Mouse (Mus musculus) testis, adult 2 months (tissue): Measurements from ENCODE around the gene Pcdh17. TPM values are rescaled to one million over a fixed set of nuclear protein-coding genes. Genes with fewer than 3 reads are reported as not detected.

Experiments
- H3K27ac ChIP-seq: fragments of 200-500 bp; 2 replicates; pipeline ENCODE4 v1.5.1; 2012; ENCODE audit warnings: low read depth, low read length; ENCODE audit not compliant: control insufficient read depth, insufficient read depth
- H3K27me3 ChIP-seq: fragments of 200-500 bp; 2 replicates; pipeline ENCODE4 v1.6.1; 2012; ENCODE audit warnings: mild to moderate bottlenecking, low read length, moderate library complexity; ENCODE audit not compliant: control insufficient read depth, insufficient read depth
- H3K36me3 ChIP-seq: fragments of 200-500 bp; 2 replicates; pipeline ENCODE4 v1.6.1; 2012; ENCODE audit warnings: mild to moderate bottlenecking, low read length; ENCODE audit not compliant: control insufficient read depth, insufficient read depth
- H3K4me1 ChIP-seq: fragments of 200-500 bp; 2 replicates; pipeline ENCODE4 v1.6.1; 2012; ENCODE audit warnings: low read length; ENCODE audit not compliant: control insufficient read depth, insufficient read depth
- H3K4me3 ChIP-seq: fragments of 200-500 bp; 2 replicates; pipeline ENCODE4 v1.5.1; 2012; ENCODE audit warnings: low read depth, mild to moderate bottlenecking, low read length, moderate library complexity, mixed read lengths; ENCODE audit not compliant: control insufficient read depth
- CTCF ChIP-seq: fragments of 200-500 bp; IDR thresholded peaks from 2 replicates; pipeline ENCODE4 v1.5.1; 2012; ENCODE audit warnings: low read depth, mild to moderate bottlenecking, inconsistent platforms, low read length, moderate library complexity; ENCODE audit not compliant: control insufficient read depth, insufficient read depth, insufficient replicate concordance
- POLR2A ChIP-seq: fragments of 200-500 bp; IDR thresholded peaks from 2 replicates; pipeline ENCODE4 v1.6.1; 2012; ENCODE audit warnings: low read depth, mild to moderate bottlenecking, inconsistent platforms, low read length, moderate library complexity; ENCODE audit not compliant: control insufficient read depth
- polyA plus RNA-seq: library from polyadenylated mRNA; depleted of rRNA; stranded (reverse); fragments of >200 nt; gene quantifications from 2 replicates; pipeline ENCODE4 v1.2.3, GENCODE M21; 2012

Gene Pcdh17
- polyA plus RNA-seq, 1 experiment: 1.8 TPM

DNA sequence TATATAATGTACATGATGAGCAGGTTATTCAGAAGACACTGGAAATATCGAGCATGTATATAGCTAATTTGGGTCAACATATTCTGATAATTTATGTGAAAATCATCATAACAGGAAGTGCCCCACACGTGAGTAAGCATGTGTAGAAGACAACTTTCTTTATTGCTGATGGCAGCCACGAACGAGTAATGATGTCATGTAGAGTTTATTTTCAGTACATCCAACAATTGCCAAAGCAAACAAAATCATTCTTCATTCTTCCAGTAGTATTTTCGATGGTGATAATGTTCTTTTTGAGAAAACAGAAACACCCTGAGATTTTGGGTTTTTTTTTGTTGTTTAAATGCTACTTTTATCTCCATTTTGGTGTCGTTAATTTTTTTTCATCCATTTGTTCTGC is 37.2 kb downstream of the Pcdh17 start:
- no peak for TF ChIP-seq POLR2A
- TF ChIP-seq CTCF: no peak
- H3K4me1 ChIP-seq: 0 out of 2 replicates have a peak, but pooled peaks cover 2% of the 10 kb centered on the region
- no peaks in the 10 kb centered on the region for H3K27me3 ChIP-seq
- no peak overlapping the region for H3K27ac ChIP-seq
- no peak overlapping the region for H3K4me3 ChIP-seq
- no peaks in the 10 kb centered on the region for H3K36me3 ChIP-seq

DNA sequence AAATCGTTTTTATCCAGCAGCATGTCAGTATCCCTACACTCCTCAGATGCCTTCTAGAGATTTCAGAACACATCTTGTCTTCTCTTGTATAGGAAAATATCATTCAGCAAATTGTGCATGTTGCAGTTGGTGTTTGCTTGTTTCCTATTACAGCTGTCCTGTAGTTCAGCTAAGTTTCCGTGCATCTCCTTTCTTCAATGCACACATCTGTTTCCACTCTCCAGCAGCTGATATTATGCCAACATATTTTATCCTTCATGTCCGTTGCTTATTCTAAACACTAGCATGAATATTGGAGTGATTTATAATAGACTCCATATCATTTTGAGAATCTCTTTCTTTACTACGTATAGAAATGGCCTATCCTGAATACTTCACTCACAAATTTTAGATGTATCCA is 41.0 kb downstream of the Pcdh17 start:
- no peaks in the 10 kb centered on the region for H3K27me3 ChIP-seq
- H3K27ac ChIP-seq: no peak overlapping the region
- TF ChIP-seq CTCF: no peak
- no peak for TF ChIP-seq POLR2A
- H3K4me3 ChIP-seq: no peak overlapping the region
- H3K36me3 ChIP-seq: no peaks in the 10 kb centered on the region
- no peaks in the 10 kb centered on the region for H3K4me1 ChIP-seq

DNA sequence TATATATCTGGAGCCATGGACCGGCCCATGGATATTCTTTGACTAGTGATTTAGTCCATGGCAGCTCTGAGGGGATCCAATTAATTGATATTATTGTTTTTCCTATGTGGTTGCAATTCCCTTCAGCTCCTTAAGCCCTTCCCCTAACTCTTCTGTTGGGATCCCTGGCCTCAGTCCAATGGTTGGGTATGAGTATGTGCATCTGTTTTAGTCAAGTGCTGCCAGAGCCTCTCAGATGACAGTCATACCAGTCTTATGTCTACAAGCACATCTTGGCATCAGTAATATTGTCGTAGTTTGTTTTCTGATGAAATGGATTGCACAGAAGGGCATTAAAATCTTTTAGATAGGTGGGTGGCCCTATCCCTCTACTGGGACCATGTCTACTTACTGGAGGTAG is 67.6 kb downstream of the Pcdh17 start:
- TF ChIP-seq POLR2A (no peak), CTCF (no peak)
- no peaks in the 10 kb centered on the region for H3K27me3 ChIP-seq
- no peaks in the 10 kb centered on the region for H3K36me3 ChIP-seq
- H3K27ac ChIP-seq: no peak overlapping the region
- no peak overlapping the region for H3K4me3 ChIP-seq
- no peaks in the 10 kb centered on the region for H3K4me1 ChIP-seq

DNA sequence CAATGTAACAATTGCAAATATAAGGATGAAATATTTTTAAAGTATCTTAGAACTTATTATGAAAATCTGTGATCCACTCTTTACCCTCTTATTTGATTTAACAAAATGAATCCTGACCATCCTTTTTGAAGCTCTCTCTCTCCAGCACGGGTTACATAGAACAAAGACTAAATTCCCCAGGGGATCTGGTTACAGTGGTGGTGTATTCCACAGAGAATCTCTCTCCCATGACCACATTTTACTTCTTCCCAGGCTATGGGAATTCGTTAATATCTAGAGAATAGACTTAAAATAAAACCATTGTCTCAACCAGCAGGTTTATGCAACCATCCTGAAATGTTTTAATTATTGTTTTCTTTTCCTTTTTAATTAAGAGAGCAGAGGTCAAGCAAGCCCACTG is 89.0 kb downstream of the Pcdh17 start:
- no peak for TF ChIP-seq CTCF
- no peak for TF ChIP-seq POLR2A
- H3K36me3 ChIP-seq: no peaks in the 10 kb centered on the region
- no peak overlapping the region for H3K27ac ChIP-seq
- peaks cover 4% of the 10 kb centered on the region; the same call in 1 of the 2 replicates for H3K4me1 ChIP-seq
- no peak overlapping the region for H3K4me3 ChIP-seq
- H3K27me3 ChIP-seq: no peaks in the 10 kb centered on the region

DNA sequence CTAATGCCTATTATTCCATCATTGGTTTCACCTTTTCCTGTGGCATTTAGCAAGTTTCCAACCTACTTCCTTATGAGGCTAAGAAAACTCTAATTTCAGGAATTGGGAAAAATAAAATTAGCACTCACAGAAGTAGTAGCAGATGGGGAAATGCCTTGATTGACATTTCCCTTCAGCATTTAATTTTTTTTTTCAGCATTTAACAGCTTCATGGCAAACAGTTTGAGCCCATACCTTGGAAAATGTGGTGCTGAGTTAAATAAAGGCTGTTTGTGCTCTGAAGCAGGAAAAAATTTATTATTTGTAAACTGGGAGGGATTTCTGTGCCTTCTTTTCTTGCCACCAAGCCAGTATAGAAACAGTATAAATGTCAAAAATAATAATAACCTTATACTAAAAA is 91.9 kb downstream of the Pcdh17 start:
- Histone ChIP-seq H3K4me1 (peaks cover 4% of the 10 kb centered on the region; the same call in 1 of the 2 replicates), H3K4me3 (no peak overlapping the region), H3K27me3 (no peaks in the 10 kb centered on the region), H3K36me3 (no peaks in the 10 kb centered on the region), H3K27ac (no peak overlapping the region)
- no peak for TF ChIP-seq POLR2A
- no peak for TF ChIP-seq CTCF

DNA sequence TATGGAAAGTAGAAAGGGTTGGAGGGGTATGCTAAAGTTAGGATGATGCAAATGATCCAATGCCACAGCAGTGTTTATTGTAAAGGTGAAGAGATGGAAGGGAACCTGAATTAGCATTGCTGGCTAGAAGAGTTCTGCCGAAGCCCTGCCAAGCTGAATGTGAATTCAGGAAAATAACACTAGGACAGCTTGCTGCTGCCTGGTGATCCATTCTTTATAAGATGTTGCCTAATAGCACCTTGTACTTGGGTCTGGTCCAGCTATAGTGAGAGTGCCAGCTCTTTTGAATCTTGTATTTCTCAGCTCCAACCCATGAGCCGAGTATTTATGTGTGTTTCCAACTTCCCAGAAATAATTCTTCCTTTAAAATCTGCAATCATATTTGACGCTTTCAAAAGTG is 98.5 kb downstream of the Pcdh17 start:
- Histone ChIP-seq H3K4me1 (no peaks in the 10 kb centered on the region), H3K27ac (no peak overlapping the region), H3K36me3 (no peaks in the 10 kb centered on the region), H3K27me3 (no peaks in the 10 kb centered on the region), H3K4me3 (no peak overlapping the region)
- TF ChIP-seq POLR2A (no peak), CTCF (no peak)

DNA sequence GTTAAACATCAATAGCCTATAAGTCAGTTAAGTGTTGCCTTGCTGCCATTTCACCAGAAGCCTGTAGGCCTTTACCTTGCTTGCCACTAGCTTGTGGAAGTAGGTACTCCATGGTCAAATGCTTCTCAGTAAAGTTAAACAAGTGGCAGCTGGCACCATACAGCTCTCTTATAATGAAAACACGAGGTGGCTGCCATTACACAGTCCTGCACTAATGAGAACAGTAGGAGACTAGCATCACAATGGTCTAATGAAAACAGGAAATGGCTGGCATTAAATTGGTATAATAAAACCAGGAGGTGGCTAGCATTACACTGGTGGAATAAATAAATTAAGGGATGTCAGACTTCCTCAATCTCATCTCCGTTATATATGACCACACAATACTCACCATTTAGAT is 102.6 kb downstream of the Pcdh17 start:
- TF ChIP-seq CTCF: no peak
- no peak for TF ChIP-seq POLR2A
- H3K36me3 ChIP-seq: no peaks in the 10 kb centered on the region
- H3K27ac ChIP-seq: no peak overlapping the region

DNA sequence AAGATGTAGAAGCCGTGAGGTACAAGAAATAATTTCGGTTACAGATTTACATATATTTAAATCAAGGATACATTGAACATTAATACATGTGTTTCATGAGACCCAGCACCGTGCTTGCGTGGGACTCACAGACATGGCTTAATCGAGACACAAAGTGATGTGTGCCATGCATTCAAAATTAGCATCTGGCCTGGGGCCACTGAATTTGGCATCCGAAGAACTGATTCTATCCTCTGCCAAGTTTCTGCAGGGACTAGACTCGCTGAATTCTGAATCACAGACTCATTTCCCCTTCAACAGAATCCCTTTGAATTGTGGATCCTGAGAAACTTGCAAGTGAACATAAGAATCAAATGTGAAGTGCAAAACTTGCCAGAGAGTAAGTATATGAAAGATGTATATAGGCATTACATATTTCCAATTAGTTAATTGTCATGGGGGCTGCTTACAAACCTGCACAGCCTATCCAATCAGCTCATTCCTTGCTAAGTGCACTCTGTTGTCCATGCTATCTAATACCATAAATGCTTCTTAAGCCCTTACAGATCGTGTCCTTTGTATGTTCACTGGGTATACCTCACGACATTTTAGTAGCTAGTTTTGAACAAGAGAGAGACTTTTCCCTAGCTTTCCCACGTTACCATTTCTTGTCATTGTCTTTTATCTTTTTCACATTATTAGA is 104.3 kb downstream of the Pcdh17 start:
- TF ChIP-seq POLR2A (no peak), CTCF (no peak)

More for the DNA sequence above, 102.6 kb downstream of the Pcdh17 start:
- Histone ChIP-seq H3K4me1 (no peaks in the 10 kb centered on the region), H3K4me3 (no peak overlapping the region), H3K27me3 (no peaks in the 10 kb centered on the region)

More for the DNA sequence above, 104.3 kb downstream of the Pcdh17 start:
- H3K27me3 ChIP-seq: no peaks in the 10 kb centered on the region
- H3K36me3 ChIP-seq: no peaks in the 10 kb centered on the region
- no peaks in the 10 kb centered on the region for H3K4me1 ChIP-seq
- no peak overlapping the region for H3K27ac ChIP-seq
- no peak overlapping the region for H3K4me3 ChIP-seq
